Mouse (Mus musculus) frontal cortex, adult 2 months (tissue): ENCODE measurements at regions not wholly inside any gene's neighbourhood (a gene's known extent, or its start where the extent isn't known, plus 50 kb on each side); places are given as distances from the start of the nearest gene placed in this dataset.
A peak's percentile ranks its signal among the peaks of the same experiment; 100 is the strongest.

Source experiments
- DNase-seq, 2 experiments: peaks; one replicate each; pipeline ENCODE4 v3.0.0; 2022; ENCODE audit warnings: low spot score in 1 of 2; ENCODE audit errors: extremely low spot score in 1 of 2

GRCm38 (mm10) chr1:18668901-18669300 lies 404.0 kb upstream of the Defb41 start:
- no peak for DNase-seq

- peak; percentile 31 to 47 for DNase-seq
Observed at GRCm38 (mm10) chr1:18668265-18668664, 403.3 kb upstream of the Defb41 start.

- no peak for DNase-seq
Observed at GRCm38 (mm10) chr1:18640858-18641257, 375.9 kb upstream of the Defb41 start.

GRCm38 (mm10) chr1:18639460-18640300 lies 374.7 kb upstream of the Defb41 start:
- no peak for DNase-seq

- DNase-seq = no peak
Observed at GRCm38 (mm10) chr1:18637334-18637733, 372.4 kb upstream of the Defb41 start.

- no peak for DNase-seq
Observed at GRCm38 (mm10) chr1:18610231-18610630, 345.3 kb upstream of the Defb41 start.

- DNase-seq = no peak
Observed at GRCm38 (mm10) chr1:18599864-18600263, 334.9 kb upstream of the Defb41 start.

GRCm38 (mm10) chr1:18598908-18599307 lies 334.0 kb upstream of the Defb41 start:
- no peak for DNase-seq

GRCm38 (mm10) chr1:18583358-18584128 lies 318.6 kb upstream of the Defb41 start:
- no peak for DNase-seq

- peak in 1 of 2 experiments; percentile 50 for DNase-seq
Observed at GRCm38 (mm10) chr1:18578625-18579024, 313.7 kb upstream of the Defb41 start.

GRCm38 (mm10) chr1:18567086-18567485 lies 302.1 kb upstream of the Defb41 start:
- DNase-seq = no peak

- peak in 1 of 2 experiments; percentile 32 for DNase-seq
Observed at GRCm38 (mm10) chr1:18551211-18551610, 286.3 kb upstream of the Defb41 start.

GRCm38 (mm10) chr1:18531702-18532101 lies 266.8 kb upstream of the Defb41 start:
- DNase-seq = no peak

- DNase-seq = no peak
Observed at GRCm38 (mm10) chr1:18524485-18524884, 259.5 kb upstream of the Defb41 start.

GRCm38 (mm10) chr1:18522902-18523301 lies 258.0 kb upstream of the Defb41 start:
- no peak for DNase-seq

GRCm38 (mm10) chr1:18512764-18513163 lies 247.8 kb upstream of the Defb41 start:
- no peak for DNase-seq

GRCm38 (mm10) chr1:18498556-18498955 lies 233.6 kb upstream of the Defb41 start:
- DNase-seq = no peak

- DNase-seq = no peak
Observed at GRCm38 (mm10) chr1:18468496-18468895, 203.6 kb upstream of the Defb41 start.

GRCm38 (mm10) chr1:18465303-18465829 lies 200.4 kb upstream of the Defb41 start:
- DNase-seq = no peak

GRCm38 (mm10) chr1:18463218-18463617 lies 198.3 kb upstream of the Defb41 start:
- no peak for DNase-seq

GRCm38 (mm10) chr1:18416297-18416732 lies 151.4 kb upstream of the Defb41 start:
- peak in 1 of 2 experiments; percentile 2 for DNase-seq
